Mouse (Mus musculus) intestine, embryonic 16.5 days (tissue): Measurements from ENCODE around the gene Tns1. TPM values are rescaled to one million over a fixed set of nuclear protein-coding genes. Genes with fewer than 3 reads are reported as not detected.
"Not testable (repeated sequence)": the region's sequence is repeated elsewhere in the genome, so short reads cannot be mapped to it uniquely, and the experiment has no call there.

Source experiments
- ATAC-seq: fragments of 200-750 bp; cut with Nextera tagmentation; 2 replicates; pipeline ENCODE4 v1.8.0; 2017; ENCODE audit warnings: moderate TSS enrichment, moderate library complexity
- H3K27ac ChIP-seq: fragments of 300-500 bp; sonication (generic); 2 replicates; pipeline ENCODE4 v1.5.1; 2014; ENCODE audit warnings: mild to moderate bottlenecking, low read length
- H3K27me3 ChIP-seq: fragments of 300-500 bp; sonication (generic); replicated peaks from 2 replicates; pipeline ENCODE4 v1.6.1; 2014; ENCODE audit warnings: low read length, control low read depth, mixed read lengths; ENCODE audit not compliant: control insufficient read depth, insufficient read depth
- H3K36me3 ChIP-seq: fragments of 300-500 bp; sonication (generic); 2 replicates; pipeline ENCODE4 v1.6.1; 2014; ENCODE audit warnings: low read length, control low read depth; ENCODE audit not compliant: control insufficient read depth, insufficient read depth
- H3K4me1 ChIP-seq: fragments of 300-500 bp; sonication (generic); 2 replicates; pipeline ENCODE4 v1.6.1; 2014; ENCODE audit warnings: low read length, control low read depth, mixed read lengths; ENCODE audit not compliant: control insufficient read depth, insufficient read depth
- H3K4me2 ChIP-seq: fragments of 300-500 bp; sonication (generic); 2 replicates; pipeline ENCODE4 v1.6.1; 2014; ENCODE audit warnings: low read depth, low read length, control low read depth
- H3K4me3 ChIP-seq: fragments of 300-500 bp; sonication (generic); 2 replicates; pipeline ENCODE4 v1.5.1; 2014; ENCODE audit warnings: mild to moderate bottlenecking, low read length
- H3K9ac ChIP-seq: fragments of 300-500 bp; sonication (generic); 2 replicates; pipeline ENCODE4 v1.6.1; 2014; ENCODE audit warnings: low read depth, low read length
- H3K9me3 ChIP-seq: fragments of 300-500 bp; sonication (generic); 2 replicates; pipeline ENCODE4 v1.6.1; 2016; ENCODE audit warnings: low read length, control low read depth; ENCODE audit not compliant: control insufficient read depth
- WGBS: fragments of 180-500 bp; shearing (Covaris S2); extraction: QIAGEN DNeasy Blood & Tissue Kit; methylation state at CpG from one replicate; pipeline ENCODE4 v1.1.7; 2014; 5-methylcytosine and 5-hydroxymethylcytosine counted together
- polyA plus RNA-seq: library from polyadenylated mRNA; unstranded; fragments of >200 nt; fragmentation: Nextera tagmentation; extraction: Ambion mirVana; gene quantifications from 2 replicates; pipeline ENCODE4 v1.2.1, GENCODE M21; 2015

Gene Tns1
- polyA plus RNA-seq, 1 experiment from 2014 or later, result 20.2 TPM

GRCm38 (mm10) chr1:73902171-73902991 lies 221.9 kb downstream of the Tns1 start:
- H3K4me3 ChIP-seq, result no peak overlapping the region
- no peaks in the 10 kb centered on the region for H3K9me3 ChIP-seq
- no peak overlapping the region for H3K9ac ChIP-seq
- peak; percentile 60 for ATAC-seq
- H3K27ac ChIP-seq, result no peak overlapping the region
- 13% methylated on average over 14 of the region's 16 CpGs for WGBS
- H3K27me3 ChIP-seq, result no peaks in the 10 kb centered on the region
- H3K4me2 ChIP-seq, result no peak overlapping the region
- H3K4me1 ChIP-seq, result no peaks in the 10 kb centered on the region
- H3K36me3 ChIP-seq, result no peaks in the 10 kb centered on the region

GRCm38 (mm10) chr1:73901496-73901899 lies 222.8 kb downstream of the Tns1 start:
- Histone ChIP-seq H3K4me3 (no peak overlapping the region), H3K9ac (no peak overlapping the region), H3K27ac (no peak overlapping the region), H3K36me3 (no peaks in the 10 kb centered on the region), H3K4me1 (no peaks in the 10 kb centered on the region), H3K27me3 (no peaks in the 10 kb centered on the region), H3K4me2 (no peak overlapping the region), H3K9me3 (no peaks in the 10 kb centered on the region)
- WGBS, result 10% methylated on average over 3 of the region's 3 CpGs
- peak; percentile 45 for ATAC-seq

GRCm38 (mm10) chr1:73895451-73895850 lies 228.8 kb downstream of the Tns1 start:
- not testable (repeated sequence) for H3K4me3 ChIP-seq, H3K4me1 ChIP-seq, H3K9ac ChIP-seq, ATAC-seq, H3K36me3 ChIP-seq, H3K27ac ChIP-seq, H3K4me2 ChIP-seq, H3K9me3 ChIP-seq, H3K27me3 ChIP-seq
- 96% methylated on average over 6 of the region's 6 CpGs for WGBS

GRCm38 (mm10) chr1:73880731-73881130 lies 243.5 kb downstream of the Tns1 start:
- no peaks in the 10 kb centered on the region for H3K27me3 ChIP-seq
- no peaks in the 10 kb centered on the region for H3K9me3 ChIP-seq
- ATAC-seq, result no peak
- H3K4me1 ChIP-seq, result no peaks in the 10 kb centered on the region
- H3K4me2 ChIP-seq, result no peak overlapping the region
- H3K9ac ChIP-seq, result no peak overlapping the region
- H3K4me3 ChIP-seq, result no peak overlapping the region
- H3K27ac ChIP-seq, result no peak overlapping the region
- no peaks in the 10 kb centered on the region for H3K36me3 ChIP-seq

- no peak overlapping the region for H3K27ac ChIP-seq
- no peaks in the 10 kb centered on the region for H3K36me3 ChIP-seq
- no peak overlapping the region for H3K4me2 ChIP-seq
- no peaks in the 10 kb centered on the region for H3K27me3 ChIP-seq
- H3K9me3 ChIP-seq, result no peaks in the 10 kb centered on the region
- H3K4me1 ChIP-seq, result no peaks in the 10 kb centered on the region
- no peak overlapping the region for H3K4me3 ChIP-seq
- ATAC-seq, result no peak
- 22% methylated on average over 1 of the region's 1 CpGs for WGBS
- H3K9ac ChIP-seq, result no peak overlapping the region
Measured at GRCm38 (mm10) chr1:73875676-73876218, 248.5 kb downstream of the Tns1 start.

- Histone ChIP-seq H3K4me1 (peaks cover 2% of the 10 kb centered on the region; the same call in 1 of the 2 replicates), H3K9me3 (no peaks in the 10 kb centered on the region), H3K27me3 (no peaks in the 10 kb centered on the region), H3K36me3 (no peaks in the 10 kb centered on the region), H3K4me2 (no peak overlapping the region), H3K27ac (no peak overlapping the region), H3K9ac (no peak overlapping the region), H3K4me3 (no peak overlapping the region)
- WGBS, result 69% methylated on average over 3 of the region's 3 CpGs
- ATAC-seq, result no peak
Measured at GRCm38 (mm10) chr1:73864314-73864713, 259.9 kb downstream of the Tns1 start.

GRCm38 (mm10) chr1:73863074-73863431 lies 261.2 kb downstream of the Tns1 start:
- H3K4me2 ChIP-seq, result peak overlapping the region; percentile 49
- H3K4me3 ChIP-seq, result peak overlapping the region; percentile 35
- peak; percentile 79 for ATAC-seq
- WGBS, result 39% methylated on average over 11 of the region's 11 CpGs
- no peaks in the 10 kb centered on the region for H3K27me3 ChIP-seq
- peak overlapping the region; percentile 70 for H3K27ac ChIP-seq
- peaks cover 2% of the 10 kb centered on the region; the same call in 1 of the 2 replicates for H3K4me1 ChIP-seq
- H3K36me3 ChIP-seq, result no peaks in the 10 kb centered on the region
- H3K9me3 ChIP-seq, result no peaks in the 10 kb centered on the region
- H3K9ac ChIP-seq, result peak overlapping the region; percentile 64

- H3K4me2 ChIP-seq, result peak overlapping the region; percentile 49
- H3K36me3 ChIP-seq, result no peaks in the 10 kb centered on the region
- no peaks in the 10 kb centered on the region for H3K9me3 ChIP-seq
- peak; percentile 100 for ATAC-seq
- H3K4me3 ChIP-seq, result peak overlapping the region; percentile 35
- no peaks in the 10 kb centered on the region for H3K27me3 ChIP-seq
- H3K9ac ChIP-seq, result peak overlapping the region; percentile 64
- H3K27ac ChIP-seq, result peak overlapping the region; percentile 70
- peaks cover 2% of the 10 kb centered on the region; the same call in 1 of the 2 replicates for H3K4me1 ChIP-seq
- 9% methylated on average over 15 of the region's 15 CpGs for WGBS
Measured at GRCm38 (mm10) chr1:73862323-73863073, 261.8 kb downstream of the Tns1 start.

- no peak overlapping the region for H3K4me2 ChIP-seq
- H3K36me3 ChIP-seq, result no peaks in the 10 kb centered on the region
- no peak overlapping the region for H3K4me3 ChIP-seq
- 88% methylated on average over 3 of the region's 3 CpGs for WGBS
- H3K9ac ChIP-seq, result no peak overlapping the region
- no peak overlapping the region for H3K27ac ChIP-seq
- ATAC-seq, result no peak
- no peaks in the 10 kb centered on the region for H3K27me3 ChIP-seq
- H3K4me1 ChIP-seq, result peaks cover 2% of the 10 kb centered on the region; the same call in 1 of the 2 replicates
- H3K9me3 ChIP-seq, result no peaks in the 10 kb centered on the region
Measured at GRCm38 (mm10) chr1:73860421-73860820, 263.8 kb downstream of the Tns1 start.
